In genomic region chr14:76507804-76508500, GRCm38 (mm10) we compare ENCODE assay signal across 11 mouse cellular contexts. TPM values are rescaled to one million over a fixed set of nuclear protein-coding genes. Genes with fewer than 3 reads are reported as not detected.
DNase-seq lines count a peak whose midpoint lies in the region; ATAC-seq lines count a peak whose summit lies in the region.
"Had no signal": no experiment of that assay in that cellular context is flagged by ENCODE, and none has a peak within 500 bp of the region (broad histone marks: within the 10 kb centered on the region; RNA-seq: fewer than 3 reads in every experiment).

No protein-coding gene starts in this region.

- peaks cover 15% of the 10 kb centered on the region for H3K36me3 ChIP-seq in heart, embryonic 11.5 days (ENCODE audit: control insufficient read depth, insufficient read depth, low read length)
- H3K36me3 ChIP-seq in midbrain, embryonic 12.5 days = peaks cover 29% of the 10 kb centered on the region
- peaks cover 5% of the 10 kb centered on the region; the same call in 1 of the 2 replicates for H3K36me3 ChIP-seq in midbrain, embryonic 11.5 days (ENCODE audit: control insufficient read depth, insufficient read depth, low read length)
- H3K36me3 ChIP-seq in hindbrain, embryonic 13.5 days = peaks cover 33% of the 10 kb centered on the region
- H3K36me3 ChIP-seq in neural tube, embryonic 14.5 days (ENCODE audit: control insufficient read depth, insufficient read depth, low read length) = peaks cover 6% of the 10 kb centered on the region; the same call in 1 of the 2 replicates

- peaks cover 13% of the 10 kb centered on the region; the same call in 1 of the 2 replicates for H3K4me1 ChIP-seq in heart, embryonic 11.5 days (ENCODE audit: control insufficient read depth, insufficient read depth, low read length)
- peaks cover 33% of the 10 kb centered on the region for H3K4me1 ChIP-seq in midbrain, embryonic 12.5 days
- peaks cover 10% of the 10 kb centered on the region for H3K4me1 ChIP-seq in midbrain, embryonic 11.5 days (ENCODE audit: control insufficient read depth, insufficient read depth, low read length)
- H3K4me1 ChIP-seq in hindbrain, embryonic 13.5 days (replicated peaks) = peaks cover 25% of the 10 kb centered on the region
- peaks cover 14% of the 10 kb centered on the region for H3K4me1 ChIP-seq in neural tube, embryonic 14.5 days (ENCODE audit: control insufficient read depth, insufficient read depth, low read length)

- DNase-seq in heart, adult 11 months = no peak
- DNase-seq in midbrain, embryonic 11.5 days (ENCODE audit: low spot score, missing footprints) = no peak
- DNase-seq in c-Kit-positive CD71-positive TER-119-positive erythroid progenitor cells, embryonic 14.5 days (ENCODE audit: low spot score) = no peak
- no peak for DNase-seq in frontal cortex, adult 2 months (ENCODE audit: extremely low spot score in 1 of 2, low spot score in 1 of 2)
- DNase-seq: cerebellum, adult 9-11 months; heart, postnatal 36 days; thymus, adult 2 months had no signal

- no peak overlapping the region for H3K4me3 ChIP-seq in heart, embryonic 11.5 days (ENCODE audit: low read depth, low read length)
- H3K4me3 ChIP-seq in midbrain, embryonic 12.5 days = 0 out of 2 replicates have a peak overlapping the region, but pooled peaks have one; percentile 76
- no peak overlapping the region for H3K4me3 ChIP-seq in midbrain, embryonic 11.5 days (ENCODE audit: low read depth, low read length)
- H3K4me3 ChIP-seq in hindbrain, embryonic 13.5 days = peak overlapping the region; percentile 59; the same call in 1 of the 2 replicates
- H3K4me3 ChIP-seq in neural tube, embryonic 14.5 days (ENCODE audit: low read depth, low read length) = peak overlapping the region; percentile 70; the same call in 1 of the 2 replicates

- H3K9ac ChIP-seq in heart, embryonic 11.5 days (ENCODE audit: low read depth, low read length) = 0 out of 2 replicates have a peak overlapping the region, but pooled peaks have one; percentile 3
- H3K9ac ChIP-seq in midbrain, embryonic 12.5 days (replicated peaks) = no peak overlapping the region
- no peak overlapping the region for H3K9ac ChIP-seq in midbrain, embryonic 11.5 days (ENCODE audit: low read length)
- H3K9ac ChIP-seq in hindbrain, embryonic 13.5 days = peak overlapping the region; percentile 95
- H3K9ac ChIP-seq in neural tube, embryonic 14.5 days (replicated peaks; ENCODE audit: low read depth, low read length) = no peak overlapping the region

- H3K27ac ChIP-seq in heart, embryonic 11.5 days (ENCODE audit: low read depth, low read length) = peak overlapping the region; percentile 22; the same call in 1 of the 2 replicates
- H3K27ac ChIP-seq in midbrain, embryonic 12.5 days (replicated peaks) = 0 out of 2 replicates have a peak overlapping the region, but pooled peaks have one; percentile 8
- no peak overlapping the region for H3K27ac ChIP-seq in midbrain, embryonic 11.5 days (ENCODE audit: low read depth, low read length)
- H3K27ac ChIP-seq in hindbrain, embryonic 13.5 days = peak overlapping the region; percentile 60
- no peak overlapping the region for H3K27ac ChIP-seq in neural tube, embryonic 14.5 days (ENCODE audit: low read depth, low read length)

- WGBS in heart, embryonic 11.5 days (ENCODE audit: insufficient replicate concordance) = 73% methylated on average over 9 of the region's 9 CpGs
- 88% methylated on average over 9 of the region's 9 CpGs for WGBS in midbrain, embryonic 12.5 days
- WGBS in midbrain, embryonic 11.5 days = 92% methylated on average over 9 of the region's 9 CpGs
- 84% methylated on average over 9 of the region's 9 CpGs for WGBS in hindbrain, embryonic 13.5 days
- 83% methylated on average over 9 of the region's 9 CpGs for WGBS in neural tube, embryonic 14.5 days

- H3K27me3 ChIP-seq in heart, embryonic 11.5 days (ENCODE audit: control insufficient read depth, insufficient read depth, low read length) = no peaks in the 10 kb centered on the region
- H3K27me3 ChIP-seq in midbrain, embryonic 12.5 days = peaks cover 6% of the 10 kb centered on the region; the same call in 1 of the 2 replicates
- no peaks in the 10 kb centered on the region for H3K27me3 ChIP-seq in midbrain, embryonic 11.5 days (ENCODE audit: control insufficient read depth, insufficient read depth, low read length)
- no peaks in the 10 kb centered on the region for H3K27me3 ChIP-seq in hindbrain, embryonic 13.5 days
- H3K27me3 ChIP-seq in neural tube, embryonic 14.5 days (ENCODE audit: control insufficient read depth, insufficient read depth, low read length) = no peaks in the 10 kb centered on the region

- no peak overlapping the region for H3K4me2 ChIP-seq in heart, embryonic 11.5 days
- peak overlapping the region; percentile 88 for H3K4me2 ChIP-seq in midbrain, embryonic 12.5 days (replicated peaks)
- H3K4me2 ChIP-seq in midbrain, embryonic 11.5 days = no peak overlapping the region; the same call in 1 of the 2 replicates
- H3K4me2 ChIP-seq in hindbrain, embryonic 13.5 days = peak overlapping the region; percentile 99
- H3K4me2 ChIP-seq in neural tube, embryonic 14.5 days (ENCODE audit: low read depth, low read length) = peak overlapping the region; percentile 97

- no peaks in the 10 kb centered on the region for H3K9me3 ChIP-seq in heart, embryonic 11.5 days (replicated peaks; ENCODE audit: control insufficient read depth, low read length)
- H3K9me3 ChIP-seq in midbrain, embryonic 12.5 days = no peaks in the 10 kb centered on the region
- H3K9me3 ChIP-seq in midbrain, embryonic 11.5 days (ENCODE audit: control insufficient read depth, low read length) = no peaks in the 10 kb centered on the region
- no peaks in the 10 kb centered on the region for H3K9me3 ChIP-seq in hindbrain, embryonic 13.5 days
- no peaks in the 10 kb centered on the region for H3K9me3 ChIP-seq in neural tube, embryonic 14.5 days (ENCODE audit: control insufficient read depth, low read length)

- no peak for ATAC-seq in heart, embryonic 11.5 days (replicated peaks; ENCODE audit: insufficient number of reproducible peaks, low FRiP score, low TSS enrichment)
- no peak for ATAC-seq in midbrain, embryonic 12.5 days (ENCODE audit: low FRiP score, low read depth)
- ATAC-seq in midbrain, embryonic 11.5 days (ENCODE audit: low FRiP score) = no peak
- ATAC-seq in hindbrain, embryonic 13.5 days (ENCODE audit: low FRiP score) = no peak
- ATAC-seq in neural tube, embryonic 14.5 days (ENCODE audit: low read depth) = no peak

RNA-seq across cellular contexts. Expression of gene Serp2, which starts 48.7 kb away (rescaled TPM):
- polyA plus RNA-seq in heart, embryonic 11.5 days (2014; fragmentation: Nextera tagmentation; extraction: Ambion mirVana) = 24.4 TPM in 2 replicates
- polyA plus RNA-seq in midbrain, embryonic 12.5 days (2016; fragmentation: Nextera tagmentation; extraction: Ambion mirVana) = 52.7 and 56.6 TPM in 2 replicates
- 45.5 and 47.3 TPM in 2 replicates for polyA plus RNA-seq in midbrain, embryonic 11.5 days (2014; fragmentation: Nextera tagmentation; extraction: Ambion mirVana)
- 128 and 133 TPM in 2 replicates for polyA plus RNA-seq in hindbrain, embryonic 13.5 days (2015; fragmentation: Nextera tagmentation; extraction: Ambion mirVana)
- 202 and 265 TPM in 2 replicates for polyA plus RNA-seq in neural tube, embryonic 14.5 days (2014; fragmentation: Nextera tagmentation; extraction: Ambion mirVana)
- 195 and 205 TPM in 2 replicates for polyA plus RNA-seq in frontal cortex, adult 2 months (2012; rRNA removed)

Comparison
In these comparisons a context has a peak if more than half of its experiments do, and no peak if none do; other contexts are left out.
1. H3K27ac ChIP-seq: peak in heart, embryonic 11.5 days (single experiment), midbrain, embryonic 12.5 days (single experiment) and hindbrain, embryonic 13.5 days (single experiment); none in midbrain, embryonic 11.5 days (single experiment) and neural tube, embryonic 14.5 days (single experiment).
2. H3K4me2 ChIP-seq: peak in midbrain, embryonic 12.5 days (single experiment), hindbrain, embryonic 13.5 days (single experiment) and neural tube, embryonic 14.5 days (single experiment); none in heart, embryonic 11.5 days (single experiment) and midbrain, embryonic 11.5 days (single experiment).
3. H3K4me3 ChIP-seq: peak in midbrain, embryonic 12.5 days (single experiment), hindbrain, embryonic 13.5 days (single experiment) and neural tube, embryonic 14.5 days (single experiment); none in heart, embryonic 11.5 days (single experiment) and midbrain, embryonic 11.5 days (single experiment).
4. H3K9ac ChIP-seq: peak in heart, embryonic 11.5 days (single experiment) and hindbrain, embryonic 13.5 days (single experiment); none in midbrain, embryonic 12.5 days (single experiment), midbrain, embryonic 11.5 days (single experiment) and neural tube, embryonic 14.5 days (single experiment).